Mouse (Mus musculus): ENCODE measurements around the gene Zfp280d. TPM values are rescaled to one million over a fixed set of nuclear protein-coding genes. Genes with fewer than 3 reads are reported as not detected.

Gene Zfp280d
- polyA plus RNA-seq, 1 experiment: 4.2 TPM

- no peak overlapping the region for H3K4me2 ChIP-seq (ENCODE audit: low read depth)
- no peak overlapping the region for H3K4me3 ChIP-seq
- H3K79me2 ChIP-seq (ENCODE audit: control insufficient read depth, insufficient read depth): no peaks in the 10 kb centered on the region
- no peak overlapping the region for H3ac ChIP-seq (ENCODE audit: control insufficient read depth, insufficient read length)
- H3K27me3 ChIP-seq (ENCODE audit: control insufficient read depth, insufficient read depth, insufficient read length): no peaks in the 10 kb centered on the region
- H3K36me3 ChIP-seq (ENCODE audit: control insufficient read depth, insufficient read depth): peaks cover 42% of the 10 kb centered on the region
- TF ChIP-seq POLR2AphosphoS2 (IDR thresholded peaks at IDR 0.05; ENCODE audit: insufficient read length, low read depth) (no peak), MYOG (IDR thresholded peaks at IDR 0.05; ENCODE audit: control insufficient read depth in 1 of 3, insufficient read depth in 1 of 3, insufficient read length in 2 of 3, low read depth in 2 of 3) (no peak), REST (IDR thresholded peaks at IDR 0.05; ENCODE audit: insufficient read depth, insufficient read length) (no peak), MAX (IDR thresholded peaks at IDR 0.05; ENCODE audit: low read depth) (no peak), TCF12 (IDR thresholded peaks at IDR 0.05; ENCODE audit: insufficient read depth, poor library complexity, severe bottlenecking) (no peak), SRF (IDR thresholded peaks at IDR 0.05; ENCODE audit: control insufficient read depth, insufficient read length, low read depth) (no peak), USF1 (IDR thresholded peaks at IDR 0.05; ENCODE audit: low read depth) (no peak), MYOD1 (IDR thresholded peaks at IDR 0.05; ENCODE audit: control insufficient read depth in 1 of 3, insufficient read length in 2 of 3, low read depth in 2 of 3) (no peak), TCF3 (IDR thresholded peaks at IDR 0.05; ENCODE audit: insufficient read length, low read depth) (no peak), E2F4 (IDR thresholded peaks at IDR 0.05; ENCODE audit: insufficient read depth) (no peak), CEBPB (IDR thresholded peaks at IDR 0.05; ENCODE audit: insufficient read depth, poor library complexity, severe bottlenecking) (no peak), POLR2A (IDR thresholded peaks at IDR 0.05; ENCODE audit: insufficient read length, low read depth) (no peak)
Observed at GRCm38 (mm10) chr9:72336069-72336468, 61.4 kb downstream of the Zfp280d start.

- no peak for TF ChIP-seq SRF (IDR thresholded peaks at IDR 0.05; ENCODE audit: control insufficient read depth, insufficient read length, low read depth)
- no peak for TF ChIP-seq POLR2AphosphoS2 (IDR thresholded peaks at IDR 0.05; ENCODE audit: insufficient read length, low read depth)
- TF ChIP-seq POLR2A (IDR thresholded peaks at IDR 0.05; ENCODE audit: insufficient read length, low read depth): no peak
- no peak for TF ChIP-seq MYOG (IDR thresholded peaks at IDR 0.05; ENCODE audit: control insufficient read depth in 1 of 3, insufficient read depth in 1 of 3, insufficient read length in 2 of 3, low read depth in 2 of 3)
- no peak for TF ChIP-seq REST (IDR thresholded peaks at IDR 0.05; ENCODE audit: insufficient read depth, insufficient read length)
- TF ChIP-seq TCF3 (IDR thresholded peaks at IDR 0.05; ENCODE audit: insufficient read length, low read depth): no peak
- TF ChIP-seq USF1 (IDR thresholded peaks at IDR 0.05; ENCODE audit: low read depth): no peak
- TF ChIP-seq E2F4 (IDR thresholded peaks at IDR 0.05; ENCODE audit: insufficient read depth): no peak
- no peak for TF ChIP-seq TCF12 (IDR thresholded peaks at IDR 0.05; ENCODE audit: insufficient read depth, poor library complexity, severe bottlenecking)
- TF ChIP-seq MAX (IDR thresholded peaks at IDR 0.05; ENCODE audit: low read depth): no peak
- TF ChIP-seq MYOD1 (IDR thresholded peaks at IDR 0.05; ENCODE audit: control insufficient read depth in 1 of 3, insufficient read length in 2 of 3, low read depth in 2 of 3): no peak
- no peak for TF ChIP-seq CEBPB (IDR thresholded peaks at IDR 0.05; ENCODE audit: insufficient read depth, poor library complexity, severe bottlenecking)
- Histone ChIP-seq H3ac (ENCODE audit: control insufficient read depth, insufficient read length) (no peak overlapping the region), H3K36me3 (ENCODE audit: control insufficient read depth, insufficient read depth) (peaks cover 27% of the 10 kb centered on the region), H3K27me3 (ENCODE audit: control insufficient read depth, insufficient read depth, insufficient read length) (no peaks in the 10 kb centered on the region), H3K4me2 (ENCODE audit: low read depth) (no peak overlapping the region), H3K79me2 (ENCODE audit: control insufficient read depth, insufficient read depth) (no peaks in the 10 kb centered on the region), H3K4me3 (no peak overlapping the region)
Observed at GRCm38 (mm10) chr9:72339119-72339518, 64.5 kb downstream of the Zfp280d start.

DNA sequence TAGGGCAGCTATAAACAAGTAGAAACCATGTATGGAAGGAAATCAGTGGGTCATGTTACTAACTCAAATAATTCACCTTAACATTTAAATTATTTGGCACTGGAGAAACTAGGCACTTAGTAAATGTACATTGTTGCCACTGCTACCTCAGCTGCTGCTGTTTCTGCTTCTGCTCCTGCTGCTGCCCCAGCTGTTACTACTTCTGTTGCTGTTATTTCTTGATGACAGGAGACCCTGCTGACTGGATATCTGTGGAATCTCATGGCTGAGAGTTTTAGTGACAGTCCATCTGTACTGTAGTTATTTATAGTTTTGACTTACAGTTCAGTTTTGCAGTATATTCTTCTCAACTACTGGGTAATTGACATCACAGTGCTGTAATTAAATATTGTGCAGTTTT is 69.2 kb downstream of the Zfp280d start:
- H3K4me2 ChIP-seq (ENCODE audit: low read depth): no peak overlapping the region

DNA sequence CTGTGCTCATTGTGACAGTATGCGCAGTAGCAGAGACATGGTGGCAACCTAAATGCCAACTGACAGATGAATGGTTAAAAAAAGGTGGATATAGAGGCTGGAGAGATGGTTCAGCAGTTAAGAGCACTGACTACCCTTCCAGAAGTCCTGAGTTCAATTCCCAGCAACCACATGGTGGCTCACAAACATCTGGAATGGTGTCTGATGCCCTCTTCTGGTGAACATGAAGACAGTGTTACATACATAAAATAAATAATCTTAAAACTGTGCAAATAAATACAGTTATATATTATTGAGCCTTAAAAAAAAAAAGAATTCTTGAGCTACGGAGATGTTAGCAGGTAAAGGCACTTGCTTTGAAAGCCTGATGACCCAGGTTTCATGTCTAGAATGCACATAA is 97.7 kb downstream of the Zfp280d start:
- Histone ChIP-seq H3K27me3 (ENCODE audit: control insufficient read depth, insufficient read depth, insufficient read length) (no peaks in the 10 kb centered on the region), H3K4me2 (ENCODE audit: low read depth) (no peak overlapping the region), H3ac (ENCODE audit: control insufficient read depth, insufficient read length) (no peak overlapping the region), H3K4me3 (no peak overlapping the region), H3K79me2 (ENCODE audit: control insufficient read depth, insufficient read depth) (no peaks in the 10 kb centered on the region), H3K36me3 (ENCODE audit: control insufficient read depth, insufficient read depth) (peaks cover 6% of the 10 kb centered on the region)
- TF ChIP-seq POLR2A (IDR thresholded peaks at IDR 0.05; ENCODE audit: insufficient read length, low read depth) (no peak), MYOG (IDR thresholded peaks at IDR 0.05; ENCODE audit: control insufficient read depth in 1 of 3, insufficient read depth in 1 of 3, insufficient read length in 2 of 3, low read depth in 2 of 3) (no peak), TCF12 (IDR thresholded peaks at IDR 0.05; ENCODE audit: insufficient read depth, poor library complexity, severe bottlenecking) (no peak), USF1 (IDR thresholded peaks at IDR 0.05; ENCODE audit: low read depth) (no peak), SRF (IDR thresholded peaks at IDR 0.05; ENCODE audit: control insufficient read depth, insufficient read length, low read depth) (no peak), MAX (IDR thresholded peaks at IDR 0.05; ENCODE audit: low read depth) (no peak), TCF3 (IDR thresholded peaks at IDR 0.05; ENCODE audit: insufficient read length, low read depth) (no peak), REST (IDR thresholded peaks at IDR 0.05; ENCODE audit: insufficient read depth, insufficient read length) (no peak), MYOD1 (IDR thresholded peaks at IDR 0.05; ENCODE audit: control insufficient read depth in 1 of 3, insufficient read length in 2 of 3, low read depth in 2 of 3) (no peak), POLR2AphosphoS2 (IDR thresholded peaks at IDR 0.05; ENCODE audit: insufficient read length, low read depth) (no peak), E2F4 (IDR thresholded peaks at IDR 0.05; ENCODE audit: insufficient read depth) (no peak), CEBPB (IDR thresholded peaks at IDR 0.05; ENCODE audit: insufficient read depth, poor library complexity, severe bottlenecking) (no peak)

More for the DNA sequence above, 69.2 kb downstream of the Zfp280d start:
- H3K79me2 ChIP-seq (ENCODE audit: control insufficient read depth, insufficient read depth): no peaks in the 10 kb centered on the region
- no peak overlapping the region for H3ac ChIP-seq (ENCODE audit: control insufficient read depth, insufficient read length)
- TF ChIP-seq POLR2AphosphoS2 (IDR thresholded peaks at IDR 0.05; ENCODE audit: insufficient read length, low read depth) (no peak), SRF (IDR thresholded peaks at IDR 0.05; ENCODE audit: control insufficient read depth, insufficient read length, low read depth) (no peak), MYOD1 (IDR thresholded peaks at IDR 0.05; ENCODE audit: control insufficient read depth in 1 of 3, insufficient read length in 2 of 3, low read depth in 2 of 3) (peak; percentile 58 to 82 (median 62)), CEBPB (IDR thresholded peaks at IDR 0.05; ENCODE audit: insufficient read depth, poor library complexity, severe bottlenecking) (no peak), TCF12 (IDR thresholded peaks at IDR 0.05; ENCODE audit: insufficient read depth, poor library complexity, severe bottlenecking) (no peak), POLR2A (IDR thresholded peaks at IDR 0.05; ENCODE audit: insufficient read length, low read depth) (no peak), MYOG (IDR thresholded peaks at IDR 0.05; ENCODE audit: control insufficient read depth in 1 of 3, insufficient read depth in 1 of 3, insufficient read length in 2 of 3, low read depth in 2 of 3) (peak in 2 of 3 experiments; percentile 48 to 81), MAX (IDR thresholded peaks at IDR 0.05; ENCODE audit: low read depth) (no peak), E2F4 (IDR thresholded peaks at IDR 0.05; ENCODE audit: insufficient read depth) (no peak), USF1 (IDR thresholded peaks at IDR 0.05; ENCODE audit: low read depth) (no peak)
- H3K36me3 ChIP-seq (ENCODE audit: control insufficient read depth, insufficient read depth): peaks cover 28% of the 10 kb centered on the region
- no peak overlapping the region for H3K4me3 ChIP-seq
- H3K27me3 ChIP-seq (ENCODE audit: control insufficient read depth, insufficient read depth, insufficient read length): no peaks in the 10 kb centered on the region

All from myocyte (in vitro differentiated cells).